Mouse (Mus musculus) lung, adult 2 months (tissue): ENCODE data around the gene Ptprg.

Experiments used
- CTCF ChIP-seq: fragments of 200-500 bp; IDR thresholded peaks from 2 replicates; pipeline ENCODE4 v1.5.1; 2011; ENCODE audit warnings: mild to moderate bottlenecking, low read length, control low read depth; ENCODE audit not compliant: insufficient read depth
- POLR2A ChIP-seq: fragments of 200-500 bp; IDR thresholded peaks from 2 replicates; pipeline ENCODE4 v1.6.1; 2011; ENCODE audit warnings: low read depth, mild to moderate bottlenecking, control low read depth, low read length, borderline replicate concordance; ENCODE audit errors: extremely low read depth

DNA sequence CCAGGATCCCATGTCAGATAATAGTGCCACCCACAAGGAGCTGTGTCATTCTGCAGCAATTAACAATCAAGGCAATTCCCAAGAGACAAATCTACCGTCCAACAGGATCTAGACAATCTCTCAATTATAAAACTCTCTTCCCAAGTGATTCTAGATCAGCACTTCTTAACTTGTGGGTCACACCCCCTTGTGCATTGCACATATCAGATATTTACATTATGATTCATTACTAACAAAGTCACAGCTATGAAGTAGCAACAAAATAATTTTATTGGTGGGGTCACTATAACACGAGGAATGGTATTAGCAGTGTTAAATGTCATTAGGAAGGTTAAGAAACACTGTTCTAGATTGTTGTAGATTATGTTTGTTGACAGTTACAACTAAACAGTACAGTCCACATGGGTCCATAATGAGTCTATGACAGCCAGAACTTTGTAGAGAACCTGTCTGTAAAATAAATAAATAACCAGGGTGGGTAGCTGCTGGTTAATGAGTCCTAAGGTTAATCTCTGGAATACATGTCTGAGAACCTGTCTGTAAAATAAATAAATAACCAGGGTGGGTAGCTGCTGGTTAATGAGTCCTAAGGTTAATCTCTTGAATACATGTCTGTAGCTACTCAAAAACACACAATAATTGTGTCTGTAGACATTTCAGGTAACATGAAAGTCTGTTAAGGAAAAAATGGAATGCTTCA is 520.2 kb downstream of the Ptprg start:
- no peak for TF ChIP-seq POLR2A
- no peak for TF ChIP-seq CTCF
